Mouse (Mus musculus) kidney, adult 2 months (tissue): Measurements from ENCODE around the gene Nrip1. TPM values are rescaled to one million over a fixed set of nuclear protein-coding genes. Genes with fewer than 3 reads are reported as not detected.

Experiments
- DNase-seq: peaks from one replicate; pipeline ENCODE4 v3.0.0; 2021
- H3K27ac ChIP-seq: fragments of 200-500 bp; 2 replicates; pipeline ENCODE4 v1.5.1; 2012; ENCODE audit warnings: low read depth, low read length, control low read depth, inconsistent platforms; ENCODE audit not compliant: insufficient read depth
- H3K27me3 ChIP-seq: fragments of 200-500 bp; replicated peaks from 2 replicates; pipeline ENCODE4 v1.6.1; 2012; ENCODE audit warnings: mild to moderate bottlenecking, moderate library complexity, low read length, inconsistent platforms; ENCODE audit not compliant: control insufficient read depth, insufficient read depth
- H3K36me3 ChIP-seq: fragments of 200-500 bp; 2 replicates; pipeline ENCODE4 v1.6.1; 2012; ENCODE audit warnings: mild to moderate bottlenecking, moderate library complexity, low read length, inconsistent platforms; ENCODE audit not compliant: control insufficient read depth, insufficient read depth
- H3K4me1 ChIP-seq: fragments of 200-500 bp; 2 replicates; pipeline ENCODE4 v1.6.1; 2011; ENCODE audit warnings: low read length; ENCODE audit not compliant: control insufficient read depth, insufficient read depth
- H3K4me3 ChIP-seq: fragments of 200-500 bp; 2 replicates; pipeline ENCODE4 v1.5.1; 2011; ENCODE audit warnings: mild to moderate bottlenecking, low read depth, low read length, control low read depth; ENCODE audit not compliant: insufficient read depth
- CTCF ChIP-seq: fragments of 200-500 bp; conservative IDR thresholded peaks from 2 replicates; pipeline ENCODE4 v1.5.1; 2011; ENCODE audit warnings: low read depth, mild to moderate bottlenecking, control low read depth, low read length, moderate library complexity, mixed read lengths; ENCODE audit not compliant: insufficient read depth, insufficient read length
- POLR2A ChIP-seq: fragments of 200-500 bp; IDR thresholded peaks from one replicate; pipeline ENCODE4 v1.6.1; 2011; ENCODE audit warnings: low read depth, low read length, control low read depth
- WGBS: fragments of 180-500 bp; shearing (Covaris S2); methylation state at CpG from one replicate; pipeline ENCODE4 v1.1.7; 2018; 5-methylcytosine and 5-hydroxymethylcytosine counted together
- polyA plus RNA-seq: library from polyadenylated mRNA; depleted of rRNA; stranded (reverse); fragments of >200 nt; gene quantifications from 2 replicates; pipeline ENCODE4 v1.2.3, GENCODE M21; 2012

Gene Nrip1
- polyA plus RNA-seq, 1 experiment: 7.1 TPM

DNA sequence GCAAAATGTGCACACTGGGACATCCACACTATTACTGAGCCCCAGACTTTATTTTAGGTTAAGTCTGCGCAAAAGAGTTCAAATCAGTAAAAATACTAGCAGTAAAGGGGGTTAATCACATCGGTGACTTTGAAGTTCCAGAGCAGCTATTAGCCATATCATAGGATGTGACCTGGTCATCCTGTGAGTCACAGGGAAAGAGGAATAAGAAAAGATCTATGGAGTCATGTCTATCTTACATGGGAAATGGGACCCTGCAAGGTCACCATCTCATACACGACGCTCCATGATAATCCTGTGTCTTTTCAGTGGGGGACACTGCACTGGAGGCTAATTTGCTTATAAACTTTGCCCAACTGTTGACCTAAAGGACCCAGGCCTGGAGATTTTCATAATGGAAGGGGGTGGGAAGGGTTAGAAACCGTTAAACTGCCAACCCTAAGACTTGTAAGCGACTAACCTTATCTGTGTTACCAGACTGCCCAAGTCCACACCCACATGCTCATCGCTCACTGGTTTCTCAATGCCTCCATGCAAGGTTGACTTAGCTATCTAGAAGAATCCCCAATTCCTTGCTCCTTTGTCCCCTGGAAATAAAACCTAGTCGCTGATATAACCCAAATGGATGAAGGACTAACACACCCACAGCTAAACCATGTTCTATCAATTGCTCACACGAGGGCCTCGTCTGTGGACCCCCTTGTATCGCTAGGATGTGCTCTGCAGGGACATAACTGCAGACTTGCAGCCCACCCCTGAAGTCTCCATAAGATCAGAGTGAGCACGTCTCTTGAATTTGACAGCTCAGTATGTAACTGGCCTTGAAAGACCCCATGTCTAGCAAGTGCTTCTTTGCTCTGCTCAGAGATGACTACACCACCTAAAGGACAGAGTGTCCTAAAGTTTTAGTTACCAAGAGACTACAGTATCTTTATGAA is 59.3 kb downstream of the Nrip1 start:
- H3K4me1 ChIP-seq: peaks cover 18% of the 10 kb centered on the region
- TF ChIP-seq CTCF (no peak), POLR2A (no peak)
- H3K4me3 ChIP-seq: no peak overlapping the region
- peaks cover 2% of the 10 kb centered on the region; the same call in 1 of the 2 replicates for H3K36me3 ChIP-seq
- WGBS: 84% methylated on average over 12 of the region's 12 CpGs
- no peaks in the 10 kb centered on the region for H3K27me3 ChIP-seq
- H3K27ac ChIP-seq: no peak overlapping the region
- no peak for DNase-seq

- no peak for TF ChIP-seq CTCF
- TF ChIP-seq POLR2A: no peak
- 58% methylated on average over 1 of the region's 1 CpGs for WGBS
- H3K27ac ChIP-seq: no peak overlapping the region
Measured at GRCm38 (mm10) chr16:76312887-76313420, 60.7 kb downstream of the Nrip1 start.

DNA sequence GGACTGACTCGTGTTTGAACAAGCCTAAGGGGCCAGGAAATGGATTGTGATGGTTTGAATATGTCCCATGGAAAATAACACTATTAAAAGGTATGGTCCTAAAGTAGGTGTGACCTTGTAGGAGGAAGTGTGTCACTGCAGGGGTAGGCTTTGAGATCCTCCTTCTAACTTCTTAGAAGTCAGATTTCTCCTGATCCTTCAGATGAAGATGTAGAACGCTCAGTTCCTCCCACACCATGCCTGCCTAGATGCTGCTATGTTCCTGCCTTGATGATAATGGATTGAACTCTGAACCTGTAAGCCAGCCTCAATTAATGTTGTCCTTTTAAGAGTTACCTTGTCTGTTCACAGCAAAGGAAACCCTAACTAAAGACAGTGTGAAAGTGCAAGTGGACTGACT is 62.8 kb downstream of the Nrip1 start:
- no peaks in the 10 kb centered on the region for H3K27me3 ChIP-seq
- DNase-seq: no peak
- H3K36me3 ChIP-seq: peaks cover 3% of the 10 kb centered on the region; the same call in 1 of the 2 replicates
- TF ChIP-seq CTCF (no peak), POLR2A (no peak)
- 77% methylated on average over 2 of the region's 2 CpGs for WGBS
- no peak overlapping the region for H3K27ac ChIP-seq
- peaks cover 5% of the 10 kb centered on the region for H3K4me1 ChIP-seq
- no peak overlapping the region for H3K4me3 ChIP-seq

More at GRCm38 (mm10) chr16:76312887-76313420, 60.7 kb downstream of the Nrip1 start:
- no peak overlapping the region for H3K4me3 ChIP-seq
- H3K27me3 ChIP-seq: no peaks in the 10 kb centered on the region
- DNase-seq: no peak
- H3K36me3 ChIP-seq: peaks cover 3% of the 10 kb centered on the region; the same call in 1 of the 2 replicates
- H3K4me1 ChIP-seq: peaks cover 12% of the 10 kb centered on the region

- H3K27ac ChIP-seq: no peak overlapping the region
- DNase-seq: no peak
- no peaks in the 10 kb centered on the region for H3K27me3 ChIP-seq
- peaks cover 3% of the 10 kb centered on the region; the same call in 1 of the 2 replicates for H3K36me3 ChIP-seq
- TF ChIP-seq CTCF (no peak), POLR2A (no peak)
- H3K4me3 ChIP-seq: no peak overlapping the region
- WGBS: 79% methylated on average over 8 of the region's 8 CpGs
- H3K4me1 ChIP-seq: peaks cover 5% of the 10 kb centered on the region
Measured at GRCm38 (mm10) chr16:76310286-76310685, 63.3 kb downstream of the Nrip1 start.

DNA sequence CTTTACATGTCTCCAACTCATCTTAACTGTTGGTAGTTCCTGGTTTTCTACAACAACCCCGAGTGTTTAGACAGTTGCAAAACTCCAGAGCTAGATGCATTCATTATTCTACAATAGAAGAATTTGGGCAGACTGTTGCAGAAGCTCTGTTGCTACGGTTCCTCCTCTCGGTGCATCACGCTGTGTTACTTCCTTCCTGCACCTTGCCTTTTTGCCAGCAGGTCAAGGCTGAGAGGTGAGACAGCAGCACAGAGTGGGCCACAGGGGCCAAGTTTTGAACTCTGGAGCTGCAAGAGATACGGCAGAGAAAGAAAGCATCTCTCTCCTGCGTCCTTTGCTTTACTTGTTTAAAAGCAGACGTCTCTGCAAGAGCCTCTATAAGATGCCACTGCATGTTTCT is 64.3 kb downstream of the Nrip1 start:
- H3K27ac ChIP-seq: no peak overlapping the region
- H3K4me1 ChIP-seq: peaks cover 1% of the 10 kb centered on the region
- 75% methylated on average over 7 of the region's 7 CpGs for WGBS
- no peak overlapping the region for H3K4me3 ChIP-seq
- no peak for TF ChIP-seq POLR2A
- TF ChIP-seq CTCF: no peak
- DNase-seq: no peak
- H3K36me3 ChIP-seq: peaks cover 3% of the 10 kb centered on the region; the same call in 1 of the 2 replicates
- no peaks in the 10 kb centered on the region for H3K27me3 ChIP-seq

DNA sequence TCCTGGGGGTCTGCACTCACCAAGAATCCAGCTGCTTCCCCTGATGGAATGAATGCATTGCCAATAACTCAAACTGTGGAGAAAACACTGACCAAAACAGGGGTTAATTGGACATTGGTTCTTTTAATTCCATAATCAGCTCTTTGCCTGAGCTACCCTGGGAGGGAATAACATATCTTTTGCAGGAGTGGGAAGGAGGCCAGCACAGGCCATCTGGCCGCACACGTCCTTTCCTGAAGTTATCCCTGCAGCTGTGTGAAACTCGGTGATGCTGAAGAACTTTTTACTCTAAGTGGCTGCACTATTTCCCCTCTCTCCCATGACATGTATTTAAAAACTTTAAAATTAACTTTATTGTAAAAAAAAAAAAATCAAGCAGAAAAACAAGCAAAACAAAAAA is 66.6 kb downstream of the Nrip1 start:
- H3K27ac ChIP-seq: no peak overlapping the region
- no peaks in the 10 kb centered on the region for H3K4me1 ChIP-seq
- H3K36me3 ChIP-seq: peaks cover 3% of the 10 kb centered on the region; the same call in 1 of the 2 replicates
- no peaks in the 10 kb centered on the region for H3K27me3 ChIP-seq
- no peak overlapping the region for H3K4me3 ChIP-seq
- 51% methylated on average over 3 of the region's 3 CpGs for WGBS
- TF ChIP-seq POLR2A (no peak), CTCF (no peak)
- no peak for DNase-seq

GRCm38 (mm10) chr16:76306446-76306845 is 67.2 kb downstream of the Nrip1 start:
- Histone ChIP-seq H3K4me3 (no peak overlapping the region), H3K27me3 (no peaks in the 10 kb centered on the region), H3K27ac (no peak overlapping the region), H3K36me3 (peaks cover 3% of the 10 kb centered on the region; the same call in 1 of the 2 replicates), H3K4me1 (no peaks in the 10 kb centered on the region; the same call in 1 of the 2 replicates)
- no peak for DNase-seq
- no peak for TF ChIP-seq CTCF
- TF ChIP-seq POLR2A: no peak
- 94% methylated on average over 4 of the region's 4 CpGs for WGBS
